Mouse (Mus musculus) brown adipose tissue, adult 24 weeks (tissue): ENCODE results near the gene Serpinb6e. TPM values are rescaled to one million over a fixed set of nuclear protein-coding genes. Genes with fewer than 3 reads are reported as not detected.

Experiments used
- H3K27ac ChIP-seq: fragments of 200-500 bp; replicated peaks from 2 replicates; pipeline ENCODE4 v1.5.1; 2012; ENCODE audit warnings: low read depth, mild to moderate bottlenecking, low read length
- H3K4me1 ChIP-seq: fragments of 200-500 bp; 2 replicates; pipeline ENCODE4 v1.6.1; 2012; ENCODE audit warnings: low read length, mixed read lengths; ENCODE audit not compliant: control insufficient read depth, insufficient read depth, insufficient read length
- H3K4me3 ChIP-seq: fragments of 200-500 bp; 2 replicates; pipeline ENCODE4 v1.5.1; 2012; ENCODE audit warnings: low read depth, mild to moderate bottlenecking, low read length, moderate library complexity; ENCODE audit not compliant: insufficient read depth
- polyA plus RNA-seq: library from polyadenylated mRNA; stranded (reverse); fragments of >200 nt; gene quantifications from 2 replicates; pipeline ENCODE4 v1.2.4, GENCODE M21; 2012; ENCODE audit not compliant: missing spikeins, insufficient read depth, insufficient read length

The Serpinb6e gene
- not detected in 2 replicates for polyA plus RNA-seq

DNA sequence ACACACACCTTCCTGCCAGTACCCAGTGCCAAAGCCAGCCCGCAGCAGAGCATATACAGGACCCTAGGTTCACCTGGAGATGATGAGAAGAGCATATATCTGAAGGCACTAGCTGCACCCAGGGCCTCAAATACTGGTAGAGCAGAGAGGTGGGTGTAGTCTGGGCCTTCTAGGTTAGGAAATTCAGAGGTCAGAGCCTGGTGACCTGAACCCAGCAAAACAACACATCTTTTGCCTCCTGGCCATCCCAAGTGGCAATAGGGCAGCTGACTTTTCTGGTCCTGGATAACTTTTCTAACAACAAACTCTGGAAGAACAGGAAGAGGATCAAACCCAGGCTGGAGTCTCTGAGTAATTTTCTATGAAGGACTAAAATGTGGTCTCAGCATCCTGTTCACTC is at the start of gene Serpinb6e:
Gene Serpinb6e (minus strand): TSS at position 101 of the 400 bp plus-strand sequence.
- Histone ChIP-seq H3K27ac (no peak within 1 kb of the TSS), H3K4me1 (no peaks in the 10 kb centered on the region)

DNA sequence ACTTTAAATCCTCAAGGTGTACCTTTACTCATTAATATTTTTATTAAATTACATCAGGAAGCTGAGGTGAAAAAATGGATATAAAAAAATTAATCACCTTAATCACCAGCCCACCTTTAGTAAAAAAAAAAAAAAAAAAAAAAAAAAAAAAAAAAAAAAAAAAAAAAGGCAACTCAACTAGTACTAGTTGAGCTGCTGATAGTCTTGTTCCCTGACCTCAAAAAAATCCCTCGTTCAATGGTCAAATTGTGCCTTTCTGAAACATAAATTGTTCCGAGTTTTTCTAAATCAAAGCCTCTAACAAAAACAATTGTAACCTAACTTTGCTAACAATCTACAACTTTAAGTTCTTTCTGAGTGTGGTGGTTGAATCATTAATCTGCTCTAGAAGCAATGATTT is 12.5 kb downstream of the Serpinb6e start:
- Histone ChIP-seq H3K27ac (no peak overlapping the region), H3K4me3 (no peak overlapping the region), H3K4me1 (no peaks in the 10 kb centered on the region)

More for the DNA sequence above, at the start of gene Serpinb6e:
- no peak within 1 kb of the TSS for H3K4me3 ChIP-seq

DNA sequence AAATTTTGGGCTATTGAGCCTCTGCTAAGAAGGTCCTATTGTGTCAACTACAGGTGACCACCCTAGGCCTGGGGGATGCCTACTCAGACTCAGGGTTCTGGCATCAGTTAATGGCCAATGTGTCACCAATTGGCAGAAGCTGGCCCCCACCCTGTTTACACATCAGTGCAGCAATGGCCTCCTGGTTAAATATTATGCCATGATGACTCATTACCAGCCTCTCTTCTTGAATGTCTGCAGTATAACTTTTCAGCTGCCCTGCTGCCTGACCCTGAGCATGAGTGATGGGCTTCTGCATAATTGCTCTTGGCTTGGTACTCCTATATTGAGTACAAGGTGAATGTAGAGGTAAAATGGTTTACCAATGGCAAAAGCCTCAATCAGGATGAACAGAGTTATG is 19.8 kb downstream of the Serpinb6e start:
- no peaks in the 10 kb centered on the region for H3K4me1 ChIP-seq
- no peak overlapping the region for H3K27ac ChIP-seq
- no peak overlapping the region for H3K4me3 ChIP-seq

DNA sequence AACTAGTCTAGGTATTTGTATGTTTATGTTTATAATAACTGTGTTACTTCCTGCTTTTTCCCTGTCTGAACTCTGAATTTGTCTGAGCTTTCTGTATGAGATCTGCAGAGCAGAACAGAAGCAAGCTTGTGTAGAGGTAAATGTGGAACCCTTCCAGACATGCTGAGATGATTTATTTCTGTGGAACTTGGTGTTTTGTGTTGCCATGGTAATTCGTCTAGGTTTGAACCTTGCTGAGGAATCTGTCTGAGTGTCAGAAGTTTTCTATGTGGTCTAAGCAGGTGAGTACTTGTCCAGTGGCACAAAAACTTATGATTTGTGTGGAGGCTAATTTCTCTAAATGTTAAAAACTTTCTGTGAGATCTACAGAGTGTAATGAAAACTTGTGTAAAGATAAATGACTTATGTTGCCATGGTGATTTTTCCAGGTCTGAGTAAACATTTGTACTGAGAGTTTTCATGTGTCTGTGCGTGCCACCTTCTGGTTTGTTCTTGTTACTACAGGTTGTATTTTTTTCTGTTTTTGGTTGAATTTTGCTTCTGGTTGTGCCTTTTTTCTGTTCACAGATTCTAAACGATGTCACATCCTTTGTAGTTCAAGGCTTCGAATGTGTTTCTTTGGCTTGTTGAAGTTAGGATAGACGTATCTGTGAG is 21.6 kb downstream of the Serpinb6e start:
- Histone ChIP-seq H3K4me1 (no peaks in the 10 kb centered on the region), H3K4me3 (no peak overlapping the region), H3K27ac (no peak overlapping the region)

Other genes starting within 250 kb of the Serpinb6e start
- not detected in 2 replicates for gene Serpinb6d, start 182.0 kb downstream of the Serpinb6e start, polyA plus RNA-seq
- gene Serpinb6c, start 62.3 kb upstream of the Serpinb6e start, polyA plus RNA-seq = not detected in 2 replicates
- gene Nqo2, start 121.3 kb upstream of the Serpinb6e start, polyA plus RNA-seq = 33.8 and 34.4 TPM in 2 replicates
- 7.0 and 11.0 TPM in 2 replicates for gene Ripk1, start 159.0 kb upstream of the Serpinb6e start, polyA plus RNA-seq
- gene Serpinb6a, start 159.4 kb upstream of the Serpinb6e start, polyA plus RNA-seq = 60.1 and 80.3 TPM in 2 replicates
- gene Bphl, start 194.2 kb upstream of the Serpinb6e start, polyA plus RNA-seq = 97.8 and 143 TPM in 2 replicates
- 21.2 and 76.9 TPM in 2 replicates for gene Tubb2a, start 234.6 kb upstream of the Serpinb6e start, polyA plus RNA-seq